ENCODE assay signal across 23 mouse cellular contexts in the genomic region with DNA sequence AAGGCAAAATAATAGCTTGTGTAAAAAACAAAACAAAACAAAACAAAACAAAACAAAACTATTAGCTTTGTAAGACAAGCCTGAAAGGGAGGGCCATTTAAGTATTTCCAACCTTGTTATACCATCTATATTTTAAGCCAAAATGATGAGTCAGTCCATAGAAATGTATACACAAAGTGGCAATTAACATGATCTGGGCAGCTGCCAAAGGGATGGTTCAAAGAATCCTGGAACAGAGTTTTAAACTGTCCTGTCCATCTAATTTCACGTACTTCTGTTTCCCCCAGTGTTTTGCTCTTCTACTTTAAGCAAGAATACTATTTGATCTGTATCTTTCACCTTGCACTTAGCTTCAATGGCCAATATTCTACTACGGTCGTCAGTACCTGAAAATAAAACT.
A peak's percentile ranks its signal among the peaks of the same experiment; 100 is the strongest.
DNase-seq lines count a peak whose midpoint lies in the region; ATAC-seq and TF ChIP-seq lines count a peak whose summit lies in the region.
"Had no signal": no experiment of that assay in that cellular context is flagged by ENCODE, and none has a peak within 500 bp of the region (broad histone marks: within the 10 kb centered on the region; RNA-seq: fewer than 3 reads in every experiment).

No protein-coding gene starts in this region.

- H3K27me3 ChIP-seq in lung, embryonic 14.5 days (ENCODE audit: insufficient read depth, low read length): no peaks in the 10 kb centered on the region
- H3K27me3 ChIP-seq: embryonic facial prominence, embryonic 13.5 days; forebrain, embryonic 13.5 days; hindbrain, embryonic 12.5 days; hindbrain, embryonic 15.5 days; Patski had no signal

- no peak overlapping the region for H3K9ac ChIP-seq in lung, embryonic 14.5 days
- H3K9ac ChIP-seq: embryonic facial prominence, embryonic 13.5 days; forebrain, embryonic 13.5 days; hindbrain, embryonic 12.5 days; hindbrain, embryonic 15.5 days had no signal

- ATAC-seq in lung, embryonic 14.5 days (ENCODE audit: insufficient read depth): 0 out of 2 replicates have a peak, but pooled peaks have one; percentile 52
- ATAC-seq: CD4-positive, CD25-positive, alpha-beta regulatory T cell, adult 4 months; forebrain, embryonic 13.5 days; forebrain, embryonic 16.5 days; Patski had no signal

- H3K36me3 ChIP-seq in lung, embryonic 14.5 days (ENCODE audit: insufficient read depth): no peaks in the 10 kb centered on the region
- H3K36me3 ChIP-seq: embryonic facial prominence, embryonic 13.5 days; forebrain, embryonic 10.5 days; hindbrain, embryonic 12.5 days; hindbrain, embryonic 15.5 days had no signal

- H3K27ac ChIP-seq in lung, embryonic 14.5 days (ENCODE audit: low read depth): no peak overlapping the region
- H3K27ac ChIP-seq: embryonic facial prominence, embryonic 13.5 days; forebrain, embryonic 10.5 days; forebrain, embryonic 13.5 days; hindbrain, embryonic 12.5 days; hindbrain, embryonic 15.5 days had no signal

- no peak for TF ChIP-seq CTCF in lung, embryonic 14.5 days (IDR thresholded peaks at IDR 0.05; ENCODE audit: low read depth)

- peak; percentile 83 for DNase-seq in lung, embryonic 14.5 days
- no peak for DNase-seq in lung, adult 18-20 months
- DNase-seq in lung, postnatal 10 days: peak; percentile 18
- no peak for DNase-seq in lung, postnatal 36 days
- peak; percentile 10 for DNase-seq in brain, adult 2 months (ENCODE audit: low read depth, low spot score)
- DNase-seq in spleen, postnatal 10 days (ENCODE audit: low spot score in 2 of 2): no peak
- DNase-seq: adrenal gland, postnatal 10 days; adrenal gland, postnatal 36 days; cerebellum, adult 11 months; cerebellum, adult 2 months; cerebellum, adult 9-11 months; cerebellum, postnatal 25 days; gastrocnemius, postnatal 10 days; gastrocnemius, postnatal 36 days had no signal

- H3K4me3 ChIP-seq in lung, embryonic 14.5 days (ENCODE audit: low read depth, low read length): no peak overlapping the region
- H3K4me3 ChIP-seq: embryonic facial prominence, embryonic 13.5 days; forebrain, embryonic 10.5 days; forebrain, embryonic 13.5 days; hindbrain, embryonic 12.5 days; hindbrain, embryonic 15.5 days had no signal

- H3K4me1 ChIP-seq in lung, embryonic 14.5 days (ENCODE audit: insufficient read depth): no peaks in the 10 kb centered on the region; the same call in 1 of the 2 replicates
- H3K4me1 ChIP-seq: embryonic facial prominence, embryonic 13.5 days; forebrain, embryonic 10.5 days; forebrain, embryonic 13.5 days; hindbrain, embryonic 12.5 days; hindbrain, embryonic 15.5 days had no signal

- WGBS in lung, embryonic 14.5 days: 53% methylated on average over 3 of the region's 3 CpGs

- H3K9me3 ChIP-seq in lung, embryonic 14.5 days (ENCODE audit: low read depth, low read length): no peaks in the 10 kb centered on the region
- H3K9me3 ChIP-seq: embryonic facial prominence, embryonic 13.5 days; forebrain, embryonic 10.5 days; forebrain, embryonic 13.5 days; hindbrain, embryonic 12.5 days; hindbrain, embryonic 15.5 days had no signal

- H3K4me2 ChIP-seq in lung, embryonic 14.5 days: no peak overlapping the region
- H3K4me2 ChIP-seq: embryonic facial prominence, embryonic 13.5 days; forebrain, embryonic 13.5 days; heart, embryonic 11.5 days; hindbrain, embryonic 12.5 days; hindbrain, embryonic 15.5 days had no signal

Comparison
In these comparisons a context has a peak if more than half of its experiments do, and no peak if none do; other contexts are left out.
1. DNase-seq: peak in lung, embryonic 14.5 days (single experiment), lung, postnatal 10 days (single experiment) and brain, adult 2 months (single experiment); none in lung, adult 18-20 months (0 of 2), lung, postnatal 36 days (single experiment) and spleen, postnatal 10 days (0 of 2).